Mouse (Mus musculus): ENCODE data around the gene 1700028K03Rik. TPM values are rescaled to one million over a fixed set of nuclear protein-coding genes. Genes with fewer than 3 reads are reported as not detected.

Gene 1700028K03Rik
- 0.10 TPM for polyA plus RNA-seq (2017; shearing (Covaris generic))

GRCm38 (mm10) chr5:107534581-107534980 is at the start of gene 1700028K03Rik:
1700028K03Rik (plus strand) TSS chr5:107534709.

DNA sequence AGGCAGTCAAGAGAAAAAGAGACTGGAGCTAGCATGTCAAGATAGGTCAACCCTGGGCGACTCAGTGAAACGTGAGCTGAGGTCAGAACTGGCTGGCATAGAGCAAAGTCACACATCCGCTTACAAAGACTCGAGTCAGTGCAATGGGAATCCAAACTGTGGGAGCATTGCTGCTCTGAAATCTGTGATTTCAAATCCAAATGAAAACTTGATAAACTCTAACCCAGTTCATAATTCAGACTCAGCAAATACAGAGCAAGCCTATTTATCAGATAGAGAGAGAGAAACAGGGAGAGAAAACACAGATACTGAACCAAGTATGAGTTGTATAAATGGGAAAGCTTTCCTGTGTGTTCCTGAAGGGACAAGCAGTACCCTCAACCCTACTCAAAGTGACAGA is 27.2 kb upstream of the 1700028K03Rik start, which contains the start of gene Gm42669:
TSS of gene Gm42669 (plus strand) at position 301 of the 400 bp plus-strand sequence.

DNA sequence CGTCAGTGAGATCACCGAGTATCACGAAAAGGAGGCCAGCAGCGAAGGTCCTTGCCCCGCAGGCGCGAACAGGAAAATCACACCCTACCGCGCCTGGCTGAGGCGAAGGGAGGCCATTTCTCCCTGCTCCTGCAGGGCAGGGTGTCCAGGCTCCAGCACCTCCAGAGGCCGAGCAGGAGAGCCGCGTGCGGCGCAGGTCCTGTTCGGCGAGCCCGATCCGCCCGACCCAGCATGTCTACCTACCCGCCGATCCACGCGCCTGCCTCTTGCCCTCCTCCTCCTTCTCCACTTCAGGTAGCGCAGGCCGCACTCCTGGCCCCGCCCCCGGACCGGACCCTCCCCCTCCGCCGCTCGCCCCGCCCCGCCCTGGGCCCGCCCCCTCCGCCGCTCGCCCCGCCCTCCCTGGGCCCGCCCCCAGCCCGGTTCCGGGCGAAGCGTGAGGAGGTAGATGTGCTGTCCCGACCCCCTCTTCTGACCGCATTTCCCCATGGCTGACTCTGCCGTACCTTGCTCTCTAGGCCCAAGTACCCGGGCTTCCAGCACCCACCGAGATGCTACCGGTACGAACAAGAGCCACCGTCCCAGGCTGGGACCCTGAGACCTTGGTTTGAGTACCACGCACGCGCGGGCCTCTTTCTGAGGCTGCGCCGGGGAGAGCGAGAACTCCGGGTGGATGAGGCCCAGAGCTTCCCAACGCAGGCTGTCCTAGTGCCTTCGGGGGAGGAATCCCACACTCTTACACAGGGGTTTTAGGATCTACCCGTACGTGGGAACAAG is 63.0 kb downstream of the 1700028K03Rik start, which contains the start of the genes Rpap2 and Glmn:
TSS of gene Rpap2 (plus strand) at position 73 of the 777 bp plus-strand sequence.
TSS of gene Glmn (minus strand) at position 588 of the 777 bp plus-strand sequence.

Other genes with a start within 250 kb of the 1700028K03Rik start
- gene Tgfbr3, start 245.1 kb upstream of the 1700028K03Rik start, polyA plus RNA-seq (2017; shearing (Covaris generic)): 9.3 TPM
- gene Brdt, start 203.6 kb upstream of the 1700028K03Rik start, polyA plus RNA-seq (2017; shearing (Covaris generic)): 0.70 TPM
- gene Ephx4, start 132.0 kb upstream of the 1700028K03Rik start, polyA plus RNA-seq (2017; shearing (Covaris generic)): 1.1 TPM
- not detected for gene Lpcat2b, start 103.2 kb upstream of the 1700028K03Rik start, polyA plus RNA-seq (2017; shearing (Covaris generic))
- 9.0 TPM for gene Btbd8, start 96.7 kb upstream of the 1700028K03Rik start, polyA plus RNA-seq (2017; shearing (Covaris generic))
- 0.35 TPM for gene Gm42669, start 27.1 kb upstream of the 1700028K03Rik start, polyA plus RNA-seq (2017; shearing (Covaris generic))
- 35.8 TPM for gene Rpap2, start 62.7 kb downstream of the 1700028K03Rik start, polyA plus RNA-seq (2017; shearing (Covaris generic))
- gene Glmn, start 63.2 kb downstream of the 1700028K03Rik start, polyA plus RNA-seq (2017; shearing (Covaris generic)): 19.3 TPM
- gene Gfi1, start 191.3 kb downstream of the 1700028K03Rik start, polyA plus RNA-seq (2017; shearing (Covaris generic)): 2.6 TPM

All from activated CD4-positive, CD25-positive, alpha-beta regulatory T cell, adult 9 weeks (primary cell).